Mouse (Mus musculus) lung, embryonic 15.5 days (tissue): ENCODE results near the gene Mpdu1. TPM values are rescaled to one million over a fixed set of nuclear protein-coding genes. Genes with fewer than 3 reads are reported as not detected.
"Not testable (repeated sequence)": the region's sequence is repeated elsewhere in the genome, so short reads cannot be mapped to it uniquely, and the experiment has no call there.

Experiments
- ATAC-seq: fragments of 200-750 bp; cut with Nextera tagmentation; 2 replicates; pipeline ENCODE4 v1.8.0; 2017; ENCODE audit warnings: moderate number of reproducible peaks, borderline replicate concordance; ENCODE audit not compliant: low FRiP score, low TSS enrichment; ENCODE audit errors: extremely low read depth
- H3K27ac ChIP-seq: fragments of 300-500 bp; sonication (generic); 2 replicates; pipeline ENCODE4 v1.5.1; 2015; ENCODE audit warnings: moderate library complexity, mild to moderate bottlenecking, inconsistent platforms
- H3K27me3 ChIP-seq: fragments of 300-500 bp; sonication (generic); 2 replicates; pipeline ENCODE4 v1.6.1; 2015; ENCODE audit warnings: inconsistent platforms
- H3K36me3 ChIP-seq: fragments of 300-500 bp; sonication (generic); 2 replicates; pipeline ENCODE4 v1.6.1; 2015; ENCODE audit warnings: inconsistent platforms
- H3K4me1 ChIP-seq: fragments of 300-500 bp; sonication (generic); 2 replicates; pipeline ENCODE4 v1.6.1; 2015; ENCODE audit warnings: inconsistent platforms
- H3K4me2 ChIP-seq: fragments of 300-500 bp; sonication (generic); 2 replicates; pipeline ENCODE4 v1.6.1; 2015; ENCODE audit warnings: inconsistent platforms, mild to moderate bottlenecking, moderate library complexity
- H3K4me3 ChIP-seq: fragments of 300-500 bp; sonication (generic); 2 replicates; pipeline ENCODE4 v1.5.1; 2015; ENCODE audit warnings: mild to moderate bottlenecking, inconsistent platforms
- H3K9ac ChIP-seq: fragments of 300-500 bp; sonication (generic); 2 replicates; pipeline ENCODE4 v1.6.1; 2015; ENCODE audit warnings: inconsistent platforms
- H3K9me3 ChIP-seq: fragments of 300-500 bp; sonication (generic); 2 replicates; pipeline ENCODE4 v1.6.1; 2016; ENCODE audit warnings: inconsistent platforms
- WGBS: fragments of 180-500 bp; shearing (Covaris S2); methylation state at CpG from one replicate; pipeline ENCODE4 v1.1.7; 2015; 5-methylcytosine and 5-hydroxymethylcytosine counted together
- polyA plus RNA-seq: library from polyadenylated mRNA; unstranded; fragments of >200 nt; fragmentation: Nextera tagmentation; extraction: Ambion mirVana; gene quantifications from 2 replicates; pipeline ENCODE4 v1.2.1, GENCODE M21; 2015

Gene Mpdu1
- polyA plus RNA-seq, 1 experiment from 2014 or later, result 66.2 TPM

GRCm38 (mm10) chr11:69702886-69703285, 40.4 kb upstream of the Mpdu1 start:
- H3K4me1 ChIP-seq, H3K36me3 ChIP-seq, H3K27ac ChIP-seq, H3K27me3 ChIP-seq, H3K4me2 ChIP-seq, H3K4me3 ChIP-seq, H3K9ac ChIP-seq, ATAC-seq, H3K9me3 ChIP-seq: not testable (repeated sequence)
- WGBS, result 94% methylated on average over 10 of the region's 10 CpGs

- H3K27me3 ChIP-seq, result no peaks in the 10 kb centered on the region
- ATAC-seq, result no peak
These were observed 37.2 kb upstream of the Mpdu1 start for GRCm38 (mm10) chr11:69699595-69699994.

DNA sequence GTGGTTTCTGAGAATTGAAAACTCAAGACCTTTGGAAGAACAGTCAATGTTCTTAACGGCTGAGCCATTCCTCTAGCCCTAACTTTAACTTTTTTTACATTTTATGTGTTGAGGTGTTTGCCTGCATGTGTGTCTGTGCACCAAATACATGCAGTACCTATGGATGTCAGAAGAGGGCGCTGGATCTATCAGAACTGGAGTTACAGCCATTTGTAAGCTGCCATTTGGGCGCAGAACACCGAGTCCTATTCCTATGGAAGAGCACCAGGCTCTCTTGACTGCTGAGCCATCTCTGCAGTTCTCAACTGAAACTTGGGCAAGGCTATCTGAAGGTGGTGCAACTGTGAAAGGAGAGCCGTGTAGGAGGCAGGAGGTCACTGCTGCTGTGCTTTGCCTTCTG, 36.1 kb upstream of the Mpdu1 start:
- H3K4me3 ChIP-seq, result no peak overlapping the region
- H3K27me3 ChIP-seq, result no peaks in the 10 kb centered on the region
- no peak overlapping the region for H3K9ac ChIP-seq
- H3K9me3 ChIP-seq, result no peaks in the 10 kb centered on the region
- no peak overlapping the region for H3K27ac ChIP-seq
- no peaks in the 10 kb centered on the region for H3K36me3 ChIP-seq
- ATAC-seq, result no peak
- WGBS, result 68% methylated on average over 5 of the region's 5 CpGs
- H3K4me2 ChIP-seq, result no peak overlapping the region
- H3K4me1 ChIP-seq, result peaks cover 13% of the 10 kb centered on the region

More at GRCm38 (mm10) chr11:69699595-69699994, 37.2 kb upstream of the Mpdu1 start:
- Histone ChIP-seq H3K9me3 (no peaks in the 10 kb centered on the region), H3K9ac (no peak overlapping the region), H3K36me3 (no peaks in the 10 kb centered on the region), H3K4me2 (no peak overlapping the region), H3K27ac (no peak overlapping the region), H3K4me3 (no peak overlapping the region), H3K4me1 (peaks cover 13% of the 10 kb centered on the region)
- 37% methylated on average over 1 of the region's 1 CpGs for WGBS

DNA sequence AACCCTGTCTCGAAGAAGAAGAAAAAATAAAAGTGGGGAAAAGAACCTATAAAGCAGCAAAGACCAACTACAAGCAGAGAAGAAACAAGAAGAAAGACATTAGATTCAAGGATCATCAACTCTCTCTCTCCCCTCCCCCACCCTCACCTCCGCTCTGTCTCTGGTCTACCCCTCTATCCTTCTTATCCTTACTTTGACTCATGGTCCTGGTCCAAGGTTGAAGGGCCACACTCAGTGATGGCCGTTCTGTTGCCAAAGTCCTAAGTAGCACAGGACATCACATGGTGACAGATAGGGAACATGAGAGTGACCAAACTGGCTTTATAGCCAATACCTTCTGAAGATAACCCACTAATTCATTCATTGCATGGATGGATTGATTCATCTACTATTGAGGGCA, 35.0 kb upstream of the Mpdu1 start:
- Histone ChIP-seq H3K9ac (no peak overlapping the region), H3K4me3 (no peak overlapping the region), H3K36me3 (no peaks in the 10 kb centered on the region), H3K4me1 (peaks cover 13% of the 10 kb centered on the region), H3K27ac (no peak overlapping the region), H3K4me2 (no peak overlapping the region), H3K9me3 (no peaks in the 10 kb centered on the region), H3K27me3 (no peaks in the 10 kb centered on the region)
- ATAC-seq, result no peak
- 88% methylated on average over 3 of the region's 3 CpGs for WGBS

- Histone ChIP-seq H3K4me2 (peak within 1 kb of the TSS; percentile 91), H3K36me3 (no peaks in the 10 kb centered on the region), H3K9ac (peak within 1 kb of the TSS; percentile 69), H3K4me3 (peak within 1 kb of the TSS; percentile 59), H3K27me3 (no peaks in the 10 kb centered on the region), H3K9me3 (no peaks in the 10 kb centered on the region), H3K27ac (peak within 1 kb of the TSS; percentile 86), H3K4me1 (peaks cover 13% of the 10 kb centered on the region)
- ATAC-seq, result peak; percentile 86
- WGBS, result 2% methylated on average over 31 of the region's 41 CpGs
These were observed 33.1 kb upstream of the Mpdu1 start, which contains the start of the genes Tnfsf12 and Tnfsfm13 for GRCm38 (mm10) chr11:69695361-69696181. TSS of gene Tnfsf12 (minus strand) at chr11:69695849. TSS of gene Tnfsfm13 (minus strand) at chr11:69696098.

DNA sequence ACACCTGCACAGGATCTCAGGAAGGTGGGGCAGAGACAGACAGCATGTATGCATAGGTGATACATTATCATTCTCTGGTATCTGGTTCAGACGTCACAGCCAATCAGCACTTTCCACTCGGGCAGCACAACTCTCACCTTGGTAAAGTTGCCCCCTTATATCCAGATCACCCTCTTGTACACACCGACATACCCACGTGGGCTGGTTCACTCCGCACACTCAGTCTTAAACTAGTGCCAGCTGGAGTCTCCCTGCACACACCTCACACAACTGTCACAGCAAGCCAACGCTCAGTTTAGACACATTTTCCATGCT, 32.6 kb upstream of the Mpdu1 start:
- H3K9ac ChIP-seq, result peak overlapping the region; percentile 69
- no peaks in the 10 kb centered on the region for H3K27me3 ChIP-seq
- 14% methylated on average over 6 of the region's 6 CpGs for WGBS
- peak overlapping the region; percentile 86; the same call in 1 of the 2 replicates for H3K27ac ChIP-seq
- H3K4me2 ChIP-seq, result peak overlapping the region; percentile 91
- no peaks in the 10 kb centered on the region for H3K9me3 ChIP-seq
- H3K4me1 ChIP-seq, result peaks cover 13% of the 10 kb centered on the region
- ATAC-seq, result peak; percentile 15; the same call in 1 of the 2 replicates
- peak overlapping the region; percentile 59 for H3K4me3 ChIP-seq
- H3K36me3 ChIP-seq, result no peaks in the 10 kb centered on the region

- Histone ChIP-seq H3K36me3 (no peaks in the 10 kb centered on the region), H3K4me1 (peaks cover 13% of the 10 kb centered on the region), H3K9ac (no peak overlapping the region), H3K4me2 (no peak overlapping the region), H3K4me3 (no peak overlapping the region), H3K27ac (no peak overlapping the region), H3K9me3 (no peaks in the 10 kb centered on the region), H3K27me3 (no peaks in the 10 kb centered on the region)
- WGBS, result 58% methylated on average over 11 of the region's 11 CpGs
- no peak for ATAC-seq
These were observed 31.1 kb upstream of the Mpdu1 start for GRCm38 (mm10) chr11:69693421-69693965.

DNA sequence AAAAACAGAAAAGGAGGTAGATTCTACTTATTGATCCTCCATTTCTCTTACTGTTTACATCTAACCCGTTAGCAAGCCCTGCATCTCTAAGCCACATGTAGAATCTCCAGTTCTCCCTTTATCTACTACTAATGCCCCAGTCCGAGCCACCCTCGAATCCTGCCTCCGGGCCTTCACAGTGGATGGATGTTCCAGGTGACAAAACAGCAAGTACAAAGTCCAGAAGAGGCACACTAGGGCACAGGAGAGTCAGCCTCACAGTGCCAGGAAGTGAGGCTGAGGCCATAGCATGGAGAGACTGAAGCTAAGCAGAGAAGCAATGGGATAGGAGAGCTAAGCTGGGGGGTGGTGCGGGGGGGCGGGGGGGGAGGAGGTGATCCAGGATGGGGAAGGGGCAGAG, 30.4 kb upstream of the Mpdu1 start:
- Histone ChIP-seq H3K4me2 (no peak overlapping the region), H3K9ac (no peak overlapping the region), H3K9me3 (no peaks in the 10 kb centered on the region), H3K4me1 (peaks cover 13% of the 10 kb centered on the region), H3K36me3 (no peaks in the 10 kb centered on the region), H3K27me3 (no peaks in the 10 kb centered on the region), H3K27ac (no peak overlapping the region), H3K4me3 (no peak overlapping the region)
- no peak for ATAC-seq
- 83% methylated on average over 6 of the region's 6 CpGs for WGBS

DNA sequence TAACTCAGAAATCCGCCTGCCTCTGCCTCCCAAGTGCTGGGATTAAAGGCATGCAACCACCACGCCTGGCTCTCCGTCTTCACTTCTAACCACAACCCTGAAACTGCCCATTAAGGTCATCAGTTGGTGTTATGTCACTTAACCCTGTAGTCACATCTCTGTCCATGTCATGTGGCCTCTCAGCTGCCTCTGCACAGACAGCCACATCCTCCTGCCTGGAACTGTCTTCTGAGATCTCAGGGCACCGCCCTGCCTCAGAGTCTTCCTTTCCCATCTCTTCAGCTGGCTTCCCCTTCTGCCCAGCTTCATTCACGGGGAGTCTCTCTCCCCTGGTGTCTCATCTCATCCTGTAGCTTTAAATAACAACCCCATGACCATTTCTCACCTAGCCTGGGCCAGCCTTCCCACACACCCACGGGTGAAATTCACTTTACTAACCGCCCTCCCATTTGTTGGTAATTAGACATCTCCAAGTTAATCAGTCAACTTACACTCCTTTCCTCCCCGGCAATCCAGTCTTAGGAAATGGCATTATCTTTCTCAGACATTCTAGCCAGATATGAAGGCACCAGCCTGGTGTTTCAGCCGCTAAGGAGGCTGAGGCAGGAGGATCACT, 29.9 kb upstream of the Mpdu1 start:
- no peak overlapping the region for H3K9ac ChIP-seq
- WGBS, result 71% methylated on average over 9 of the region's 9 CpGs

GRCm38 (mm10) chr11:69689891-69690290, 27.4 kb upstream of the Mpdu1 start:
- Histone ChIP-seq H3K36me3 (no peaks in the 10 kb centered on the region), H3K27me3 (no peaks in the 10 kb centered on the region), H3K9me3 (no peaks in the 10 kb centered on the region), H3K4me3 (no peak overlapping the region), H3K4me1 (peaks cover 24% of the 10 kb centered on the region), H3K9ac (no peak overlapping the region), H3K27ac (no peak overlapping the region), H3K4me2 (no peak overlapping the region)
- no peak for ATAC-seq
- WGBS, result 88% methylated on average over 1 of the region's 1 CpGs

More for the DNA sequence above, 29.9 kb upstream of the Mpdu1 start:
- H3K4me3 ChIP-seq, result no peak overlapping the region
- H3K4me1 ChIP-seq, result peaks cover 13% of the 10 kb centered on the region
- ATAC-seq, result no peak
- no peaks in the 10 kb centered on the region for H3K36me3 ChIP-seq
- H3K27ac ChIP-seq, result no peak overlapping the region
- no peak overlapping the region for H3K4me2 ChIP-seq
- H3K27me3 ChIP-seq, result no peaks in the 10 kb centered on the region
- H3K9me3 ChIP-seq, result no peaks in the 10 kb centered on the region

- Histone ChIP-seq H3K27me3 (no peaks in the 10 kb centered on the region), H3K4me1 (peaks cover 39% of the 10 kb centered on the region), H3K9ac (peak overlapping the region; percentile 16; the same call in 1 of the 2 replicates), H3K4me2 (peak overlapping the region; percentile 45; the same call in 1 of the 2 replicates), H3K4me3 (no peak overlapping the region), H3K9me3 (no peaks in the 10 kb centered on the region), H3K27ac (peak overlapping the region; percentile 93), H3K36me3 (no peaks in the 10 kb centered on the region)
- no peak for ATAC-seq
- WGBS, result 44% methylated on average over 5 of the region's 5 CpGs
These were observed 24.6 kb upstream of the Mpdu1 start for GRCm38 (mm10) chr11:69687061-69687460.

- Histone ChIP-seq H3K27me3 (no peaks in the 10 kb centered on the region), H3K9me3 (no peaks in the 10 kb centered on the region), H3K27ac (peak overlapping the region; percentile 93), H3K4me2 (peak overlapping the region; percentile 45; the same call in 1 of the 2 replicates), H3K4me3 (no peak overlapping the region), H3K4me1 (peaks cover 39% of the 10 kb centered on the region), H3K36me3 (no peaks in the 10 kb centered on the region), H3K9ac (0 out of 2 replicates have a peak overlapping the region, but pooled peaks have one; percentile 15)
- WGBS, result 9% methylated on average over 4 of the region's 4 CpGs
- no peak for ATAC-seq
These were observed 23.9 kb upstream of the Mpdu1 start for GRCm38 (mm10) chr11:69686377-69686776.
